Mouse (Mus musculus): ENCODE results near the gene Nhsl1. TPM values are rescaled to one million over a fixed set of nuclear protein-coding genes. Genes with fewer than 3 reads are reported as not detected.

Nhsl1 gene
- polyA plus RNA-seq, 1 experiment = 11.9 TPM

- Histone ChIP-seq H3K36me3 (ENCODE audit: control insufficient read depth, insufficient read depth, low read length) (no peaks in the 10 kb centered on the region), H3K27ac (ENCODE audit: control insufficient read depth, insufficient read depth, low read depth, low read length) (no peak overlapping the region), H3K27me3 (ENCODE audit: control insufficient read depth, insufficient read depth, low read length) (no peaks in the 10 kb centered on the region; the same call in 1 of the 2 replicates), H3K4me1 (ENCODE audit: control insufficient read depth, insufficient read depth, low read length) (peaks cover 18% of the 10 kb centered on the region), H3K4me3 (ENCODE audit: control insufficient read depth, low read depth, low read length) (no peak overlapping the region)
- no peak for TF ChIP-seq POLR2A (IDR thresholded peaks at IDR 0.05; ENCODE audit: control insufficient read depth, low read depth, low read length)
- TF ChIP-seq CTCF (IDR thresholded peaks at IDR 0.05; ENCODE audit: control insufficient read depth, insufficient read depth, insufficient replicate concordance, low read depth, low read length) = no peak
Observed at GRCm38 (mm10) chr10:18527766-18528165, 209.0 kb downstream of the Nhsl1 start.

- no peak overlapping the region for H3K27ac ChIP-seq (ENCODE audit: control insufficient read depth, insufficient read depth, low read depth, low read length)
- no peak overlapping the region for H3K4me3 ChIP-seq (ENCODE audit: control insufficient read depth, low read depth, low read length)
- H3K27me3 ChIP-seq (ENCODE audit: control insufficient read depth, insufficient read depth, low read length) = no peaks in the 10 kb centered on the region; the same call in 1 of the 2 replicates
- peaks cover 18% of the 10 kb centered on the region for H3K4me1 ChIP-seq (ENCODE audit: control insufficient read depth, insufficient read depth, low read length)
- TF ChIP-seq POLR2A (IDR thresholded peaks at IDR 0.05; ENCODE audit: control insufficient read depth, low read depth, low read length) (no peak), CTCF (IDR thresholded peaks at IDR 0.05; ENCODE audit: control insufficient read depth, insufficient read depth, insufficient replicate concordance, low read depth, low read length) (no peak)
- H3K36me3 ChIP-seq (ENCODE audit: control insufficient read depth, insufficient read depth, low read length) = no peaks in the 10 kb centered on the region
Observed at GRCm38 (mm10) chr10:18528475-18528874, 209.7 kb downstream of the Nhsl1 start.

GRCm38 (mm10) chr10:18529177-18529576 is 210.4 kb downstream of the Nhsl1 start:
- Histone ChIP-seq H3K27ac (ENCODE audit: control insufficient read depth, insufficient read depth, low read depth, low read length) (no peak overlapping the region), H3K4me1 (ENCODE audit: control insufficient read depth, insufficient read depth, low read length) (peaks cover 18% of the 10 kb centered on the region), H3K4me3 (ENCODE audit: control insufficient read depth, low read depth, low read length) (no peak overlapping the region), H3K36me3 (ENCODE audit: control insufficient read depth, insufficient read depth, low read length) (no peaks in the 10 kb centered on the region), H3K27me3 (ENCODE audit: control insufficient read depth, insufficient read depth, low read length) (no peaks in the 10 kb centered on the region; the same call in 1 of the 2 replicates)
- TF ChIP-seq POLR2A (IDR thresholded peaks at IDR 0.05; ENCODE audit: control insufficient read depth, low read depth, low read length) = no peak
- TF ChIP-seq CTCF (IDR thresholded peaks at IDR 0.05; ENCODE audit: control insufficient read depth, insufficient read depth, insufficient replicate concordance, low read depth, low read length) = no peak

- Histone ChIP-seq H3K4me3 (ENCODE audit: control insufficient read depth, low read depth, low read length) (no peak overlapping the region), H3K4me1 (ENCODE audit: control insufficient read depth, insufficient read depth, low read length) (peaks cover 16% of the 10 kb centered on the region), H3K27ac (ENCODE audit: control insufficient read depth, insufficient read depth, low read depth, low read length) (no peak overlapping the region), H3K36me3 (ENCODE audit: control insufficient read depth, insufficient read depth, low read length) (no peaks in the 10 kb centered on the region), H3K27me3 (ENCODE audit: control insufficient read depth, insufficient read depth, low read length) (no peaks in the 10 kb centered on the region; the same call in 1 of the 2 replicates)
- TF ChIP-seq POLR2A (IDR thresholded peaks at IDR 0.05; ENCODE audit: control insufficient read depth, low read depth, low read length) (no peak), CTCF (IDR thresholded peaks at IDR 0.05; ENCODE audit: control insufficient read depth, insufficient read depth, insufficient replicate concordance, low read depth, low read length) (no peak)
Observed at GRCm38 (mm10) chr10:18530161-18530560, 211.4 kb downstream of the Nhsl1 start.

- TF ChIP-seq POLR2A (IDR thresholded peaks at IDR 0.05; ENCODE audit: control insufficient read depth, low read depth, low read length) (no peak), CTCF (IDR thresholded peaks at IDR 0.05; ENCODE audit: control insufficient read depth, insufficient read depth, insufficient replicate concordance, low read depth, low read length) (no peak)
- Histone ChIP-seq H3K4me3 (ENCODE audit: control insufficient read depth, low read depth, low read length) (peak overlapping the region; percentile 45), H3K4me1 (ENCODE audit: control insufficient read depth, insufficient read depth, low read length) (peaks cover 7% of the 10 kb centered on the region), H3K36me3 (ENCODE audit: control insufficient read depth, insufficient read depth, low read length) (no peaks in the 10 kb centered on the region), H3K27me3 (ENCODE audit: control insufficient read depth, insufficient read depth, low read length) (no peaks in the 10 kb centered on the region), H3K27ac (ENCODE audit: control insufficient read depth, insufficient read depth, low read depth, low read length) (no peak overlapping the region)
Observed at GRCm38 (mm10) chr10:18532293-18532692, 213.5 kb downstream of the Nhsl1 start.

- no peaks in the 10 kb centered on the region for H3K27me3 ChIP-seq (ENCODE audit: control insufficient read depth, insufficient read depth, low read length)
- H3K4me1 ChIP-seq (ENCODE audit: control insufficient read depth, insufficient read depth, low read length) = peaks cover 4% of the 10 kb centered on the region
- H3K36me3 ChIP-seq (ENCODE audit: control insufficient read depth, insufficient read depth, low read length) = no peaks in the 10 kb centered on the region
- TF ChIP-seq CTCF (IDR thresholded peaks at IDR 0.05; ENCODE audit: control insufficient read depth, insufficient read depth, insufficient replicate concordance, low read depth, low read length) = no peak
- no peak for TF ChIP-seq POLR2A (IDR thresholded peaks at IDR 0.05; ENCODE audit: control insufficient read depth, low read depth, low read length)
- H3K4me3 ChIP-seq (ENCODE audit: control insufficient read depth, low read depth, low read length) = no peak overlapping the region
- H3K27ac ChIP-seq (ENCODE audit: control insufficient read depth, insufficient read depth, low read depth, low read length) = no peak overlapping the region
Observed at GRCm38 (mm10) chr10:18536889-18537288, 218.1 kb downstream of the Nhsl1 start.

- no peaks in the 10 kb centered on the region for H3K27me3 ChIP-seq (ENCODE audit: control insufficient read depth, insufficient read depth, low read length)
- TF ChIP-seq CTCF (IDR thresholded peaks at IDR 0.05; ENCODE audit: control insufficient read depth, insufficient read depth, insufficient replicate concordance, low read depth, low read length) = no peak
- peak overlapping the region; percentile 69 for H3K4me3 ChIP-seq (ENCODE audit: control insufficient read depth, low read depth, low read length)
- peak overlapping the region; percentile 33 for H3K27ac ChIP-seq (ENCODE audit: control insufficient read depth, insufficient read depth, low read depth, low read length)
- no peaks in the 10 kb centered on the region for H3K36me3 ChIP-seq (ENCODE audit: control insufficient read depth, insufficient read depth, low read length)
- peaks cover 6% of the 10 kb centered on the region for H3K4me1 ChIP-seq (ENCODE audit: control insufficient read depth, insufficient read depth, low read length)
Observed at GRCm38 (mm10) chr10:18545309-18545708, 226.5 kb downstream of the Nhsl1 start.

- TF ChIP-seq CTCF (IDR thresholded peaks at IDR 0.05; ENCODE audit: control insufficient read depth, insufficient read depth, insufficient replicate concordance, low read depth, low read length) (peak; percentile 59; the same call in 1 of the 2 replicates), POLR2A (IDR thresholded peaks at IDR 0.05; ENCODE audit: control insufficient read depth, low read depth, low read length) (no peak)
- peak within 1 kb of the TSS; percentile 69 for H3K4me3 ChIP-seq (ENCODE audit: control insufficient read depth, low read depth, low read length)
- no peaks in the 10 kb centered on the region for H3K27me3 ChIP-seq (ENCODE audit: control insufficient read depth, insufficient read depth, low read length)
- no peaks in the 10 kb centered on the region for H3K36me3 ChIP-seq (ENCODE audit: control insufficient read depth, insufficient read depth, low read length)
- peaks cover 6% of the 10 kb centered on the region for H3K4me1 ChIP-seq (ENCODE audit: control insufficient read depth, insufficient read depth, low read length)
- H3K27ac ChIP-seq (ENCODE audit: control insufficient read depth, insufficient read depth, low read depth, low read length) = peak within 1 kb of the TSS; percentile 33
Observed at GRCm38 (mm10) chr10:18545813-18546235, 227.0 kb downstream of the Nhsl1 start, which contains the start of gene Hebp2. Gene Hebp2 (minus strand): TSS chr10:18546076.

Data from testis, adult 2 months (tissue).